Mouse (Mus musculus) left cerebral cortex, adult 9 months (tissue): ENCODE measurements around the gene Cdh26.

Experiments
- DNase-seq, 2 experiments: peaks; one replicate each; pipeline ENCODE4 v3.0.0; 2022; ENCODE audit warnings: low spot score in 2 of 2

The Cdh26 gene

GRCm38 (mm10) chr2:178430231-178430630 is at the start of gene Cdh26:
Gene Cdh26 (plus strand): TSS chr2:178430531.
- no peak for DNase-seq

GRCm38 (mm10) chr2:178407053-178407815 is 23.1 kb upstream of the Cdh26 start, which contains the start of gene Sycp2:
Gene Sycp2 (minus strand): TSS chr2:178407685.
- DNase-seq, result no peak

- DNase-seq, result no peak
Measured at GRCm38 (mm10) chr2:178409024-178409423, 21.3 kb upstream of the Cdh26 start.

- DNase-seq, result no peak
Measured at GRCm38 (mm10) chr2:178410286-178410685, 20.0 kb upstream of the Cdh26 start.

- peak in 1 of 2 experiments; percentile 59 for DNase-seq
Measured at GRCm38 (mm10) chr2:178412598-178412997, 17.7 kb upstream of the Cdh26 start.

- no peak for DNase-seq
Measured at GRCm38 (mm10) chr2:178413081-178413480, 17.2 kb upstream of the Cdh26 start.

GRCm38 (mm10) chr2:178413481-178414260 is 16.7 kb upstream of the Cdh26 start:
- peak in 1 of 2 experiments; percentile 58 for DNase-seq

GRCm38 (mm10) chr2:178414261-178415149 is 15.8 kb upstream of the Cdh26 start, which contains the start of the genes Ppp1r3d and Fam217b:
Gene Ppp1r3d (minus strand): TSS chr2:178414472.
Gene Fam217b (plus strand): TSS chr2:178414524.
- peak in 1 of 2 experiments; percentile 64 for DNase-seq

- no peak for DNase-seq
Measured at GRCm38 (mm10) chr2:178415150-178415448, 15.2 kb upstream of the Cdh26 start.

- no peak for DNase-seq
Measured at GRCm38 (mm10) chr2:178416427-178416826, 13.9 kb upstream of the Cdh26 start.

GRCm38 (mm10) chr2:178416970-178417369 is 13.4 kb upstream of the Cdh26 start:
- no peak for DNase-seq

- no peak for DNase-seq
Measured at GRCm38 (mm10) chr2:178420576-178420975, 9.8 kb upstream of the Cdh26 start.

GRCm38 (mm10) chr2:178421603-178422002 is 8.7 kb upstream of the Cdh26 start:
- peak in 1 of 2 experiments; percentile 5 for DNase-seq

GRCm38 (mm10) chr2:178422186-178422585 is 8.1 kb upstream of the Cdh26 start:
- DNase-seq, result no peak

GRCm38 (mm10) chr2:178423223-178423622 is 7.1 kb upstream of the Cdh26 start:
- DNase-seq, result peak in 1 of 2 experiments; percentile 1

- peak in 1 of 2 experiments; percentile 20 for DNase-seq
Measured at GRCm38 (mm10) chr2:178426229-178426628, 4.1 kb upstream of the Cdh26 start.

GRCm38 (mm10) chr2:178427181-178427580 is 3.1 kb upstream of the Cdh26 start:
- DNase-seq, result no peak

GRCm38 (mm10) chr2:178428183-178428582 is 2.1 kb upstream of the Cdh26 start:
- no peak for DNase-seq

GRCm38 (mm10) chr2:178428676-178429075 is 1.7 kb upstream of the Cdh26 start:
- no peak for DNase-seq

GRCm38 (mm10) chr2:178429426-178429825 is 905 bp upstream of the Cdh26 start:
- DNase-seq, result no peak

- no peak for DNase-seq
Measured at GRCm38 (mm10) chr2:178433495-178433894, 3.2 kb downstream of the Cdh26 start.

- no peak for DNase-seq
Measured at GRCm38 (mm10) chr2:178433903-178434302, 3.6 kb downstream of the Cdh26 start.
